Mouse (Mus musculus) embryo, embryonic 10.5 days (tissue): ENCODE results near the gene Col15a1.
A peak's percentile ranks its signal among the peaks of the same experiment; 100 is the strongest.

ENCODE experiments used
- DNase-seq: peaks from one replicate; pipeline ENCODE4 v3.0.0-alpha.2; 2015; ENCODE audit warnings: low spot score

The Col15a1 gene

GRCm38 (mm10) chr4:47309886-47310625 is 102.1 kb downstream of the Col15a1 start:
- DNase-seq: no peak

- DNase-seq: no peak
Measured at GRCm38 (mm10) chr4:47310812-47311211, 102.9 kb downstream of the Col15a1 start.

GRCm38 (mm10) chr4:47311467-47311866 is 103.5 kb downstream of the Col15a1 start:
- no peak for DNase-seq

- no peak for DNase-seq
Measured at GRCm38 (mm10) chr4:47311929-47312328, 104.0 kb downstream of the Col15a1 start.

- DNase-seq: no peak
Measured at GRCm38 (mm10) chr4:47312676-47313075, 104.7 kb downstream of the Col15a1 start.

GRCm38 (mm10) chr4:47313710-47314410 is 105.9 kb downstream of the Col15a1 start:
- no peak for DNase-seq

GRCm38 (mm10) chr4:47315458-47315857 is 107.5 kb downstream of the Col15a1 start:
- DNase-seq: no peak

- no peak for DNase-seq
Measured at GRCm38 (mm10) chr4:47316432-47316831, 108.5 kb downstream of the Col15a1 start.

- DNase-seq: no peak
Measured at GRCm38 (mm10) chr4:47319561-47320321, 111.8 kb downstream of the Col15a1 start.

- DNase-seq: no peak
Measured at GRCm38 (mm10) chr4:47322315-47322714, 114.4 kb downstream of the Col15a1 start.

GRCm38 (mm10) chr4:47324206-47324605 is 116.2 kb downstream of the Col15a1 start:
- DNase-seq: no peak

GRCm38 (mm10) chr4:47327782-47328181 is 119.8 kb downstream of the Col15a1 start:
- no peak for DNase-seq

GRCm38 (mm10) chr4:47329285-47329684 is 121.3 kb downstream of the Col15a1 start:
- DNase-seq: no peak

- DNase-seq: no peak
Measured at GRCm38 (mm10) chr4:47330378-47331052, 122.6 kb downstream of the Col15a1 start.

- DNase-seq: no peak
Measured at GRCm38 (mm10) chr4:47332812-47333343, 124.9 kb downstream of the Col15a1 start.

GRCm38 (mm10) chr4:47333541-47333940 is 125.6 kb downstream of the Col15a1 start:
- DNase-seq: no peak

- no peak for DNase-seq
Measured at GRCm38 (mm10) chr4:47336941-47337600, 129.1 kb downstream of the Col15a1 start.

- DNase-seq: no peak
Measured at GRCm38 (mm10) chr4:47342632-47343031, 134.7 kb downstream of the Col15a1 start.

- DNase-seq: no peak
Measured at GRCm38 (mm10) chr4:47347022-47347421, 139.1 kb downstream of the Col15a1 start.

- DNase-seq: peak; percentile 73
Measured at GRCm38 (mm10) chr4:47349759-47350158, 141.8 kb downstream of the Col15a1 start.

- DNase-seq: peak; percentile 80
Measured at GRCm38 (mm10) chr4:47351386-47352049, 143.6 kb downstream of the Col15a1 start.
